Mouse (Mus musculus): Measurements from ENCODE around the gene Slc25a25. TPM values are rescaled to one million over a fixed set of nuclear protein-coding genes. Genes with fewer than 3 reads are reported as not detected.
"Not testable (repeated sequence)": the region's sequence is repeated elsewhere in the genome, so short reads cannot be mapped to it uniquely, and the experiment has no call there.

Gene Slc25a25
- polyA plus RNA-seq (2012; ENCODE audit: insufficient read depth, insufficient read length, missing spikeins): 4.8 and 6.9 TPM in 2 replicates

GRCm38 (mm10) chr2:32450881-32451844 lies at the start of gene Slc25a25:
Gene Slc25a25, minus strand, starts transcription at chr2:32451445.
- peaks cover 31% of the 10 kb centered on the region for H3K4me1 ChIP-seq (ENCODE audit: control insufficient read depth, insufficient read depth, low read length)
- peak within 1 kb of the TSS; percentile 89 for H3K27ac ChIP-seq (ENCODE audit: insufficient read depth, low read depth, low read length)
- H3K4me3 ChIP-seq (ENCODE audit: insufficient read depth, low read length): peak within 1 kb of the TSS; percentile 84
- no peak for TF ChIP-seq CTCF (IDR thresholded peaks at IDR 0.05; ENCODE audit: low read depth, low read length)
- TF ChIP-seq POLR2A (IDR thresholded peaks at IDR 0.05; ENCODE audit: borderline replicate concordance, low read depth, low read length): no peak

GRCm38 (mm10) chr2:32500461-32500860 lies 49.2 kb upstream of the Slc25a25 start:
- H3K4me1 ChIP-seq (ENCODE audit: control insufficient read depth, insufficient read depth, low read length): peaks cover 12% of the 10 kb centered on the region
- H3K4me3 ChIP-seq (ENCODE audit: insufficient read depth, low read length): no peak overlapping the region
- TF ChIP-seq POLR2A (IDR thresholded peaks at IDR 0.05; ENCODE audit: borderline replicate concordance, low read depth, low read length) (no peak), CTCF (IDR thresholded peaks at IDR 0.05; ENCODE audit: low read depth, low read length) (no peak)
- no peak overlapping the region for H3K27ac ChIP-seq (ENCODE audit: insufficient read depth, low read depth, low read length)

GRCm38 (mm10) chr2:32499365-32499764 lies 48.1 kb upstream of the Slc25a25 start:
- no peak for TF ChIP-seq CTCF (IDR thresholded peaks at IDR 0.05; ENCODE audit: low read depth, low read length)
- Histone ChIP-seq H3K4me3 (ENCODE audit: insufficient read depth, low read length) (no peak overlapping the region), H3K4me1 (ENCODE audit: control insufficient read depth, insufficient read depth, low read length) (peaks cover 19% of the 10 kb centered on the region), H3K27ac (ENCODE audit: insufficient read depth, low read depth, low read length) (no peak overlapping the region)

GRCm38 (mm10) chr2:32496190-32496589 lies 44.9 kb upstream of the Slc25a25 start:
- Histone ChIP-seq H3K27ac (ENCODE audit: insufficient read depth, low read depth, low read length) (no peak overlapping the region), H3K4me1 (ENCODE audit: control insufficient read depth, insufficient read depth, low read length) (peaks cover 10% of the 10 kb centered on the region; the same call in 1 of the 2 replicates), H3K4me3 (ENCODE audit: insufficient read depth, low read length) (no peak overlapping the region)
- TF ChIP-seq CTCF (IDR thresholded peaks at IDR 0.05; ENCODE audit: low read depth, low read length): no peak

- Histone ChIP-seq H3K4me1 (ENCODE audit: control insufficient read depth, insufficient read depth, low read length) (peaks cover 10% of the 10 kb centered on the region; the same call in 1 of the 2 replicates), H3K27ac (ENCODE audit: insufficient read depth, low read depth, low read length) (no peak overlapping the region), H3K4me3 (ENCODE audit: insufficient read depth, low read length) (peak overlapping the region; percentile 45)
- TF ChIP-seq CTCF (IDR thresholded peaks at IDR 0.05; ENCODE audit: low read depth, low read length): no peak
- TF ChIP-seq POLR2A (IDR thresholded peaks at IDR 0.05; ENCODE audit: borderline replicate concordance, low read depth, low read length): no peak
These were observed 44.0 kb upstream of the Slc25a25 start for GRCm38 (mm10) chr2:32495185-32495726.

GRCm38 (mm10) chr2:32494522-32494921 lies 43.3 kb upstream of the Slc25a25 start:
- Histone ChIP-seq H3K27ac (ENCODE audit: insufficient read depth, low read depth, low read length) (no peak overlapping the region), H3K4me1 (ENCODE audit: control insufficient read depth, insufficient read depth, low read length) (peaks cover 10% of the 10 kb centered on the region; the same call in 1 of the 2 replicates), H3K4me3 (ENCODE audit: insufficient read depth, low read length) (no peak overlapping the region)
- no peak; the same call in 1 of the 2 replicates for TF ChIP-seq CTCF (IDR thresholded peaks at IDR 0.05; ENCODE audit: low read depth, low read length)
- TF ChIP-seq POLR2A (IDR thresholded peaks at IDR 0.05; ENCODE audit: borderline replicate concordance, low read depth, low read length): no peak

- H3K4me1 ChIP-seq (ENCODE audit: control insufficient read depth, insufficient read depth, low read length): peaks cover 10% of the 10 kb centered on the region; the same call in 1 of the 2 replicates
- no peak overlapping the region for H3K4me3 ChIP-seq (ENCODE audit: insufficient read depth, low read length)
- H3K27ac ChIP-seq (ENCODE audit: insufficient read depth, low read depth, low read length): no peak overlapping the region
- no peak for TF ChIP-seq POLR2A (IDR thresholded peaks at IDR 0.05; ENCODE audit: borderline replicate concordance, low read depth, low read length)
- TF ChIP-seq CTCF (IDR thresholded peaks at IDR 0.05; ENCODE audit: low read depth, low read length): no peak
These were observed 42.1 kb upstream of the Slc25a25 start for GRCm38 (mm10) chr2:32493301-32493701.

GRCm38 (mm10) chr2:32492661-32493060 lies 41.4 kb upstream of the Slc25a25 start:
- TF ChIP-seq POLR2A (IDR thresholded peaks at IDR 0.05; ENCODE audit: borderline replicate concordance, low read depth, low read length) (no peak), CTCF (IDR thresholded peaks at IDR 0.05; ENCODE audit: low read depth, low read length) (no peak)
- H3K4me3 ChIP-seq (ENCODE audit: insufficient read depth, low read length): no peak overlapping the region
- H3K4me1 ChIP-seq (ENCODE audit: control insufficient read depth, insufficient read depth, low read length): peaks cover 10% of the 10 kb centered on the region; the same call in 1 of the 2 replicates
- no peak overlapping the region for H3K27ac ChIP-seq (ENCODE audit: insufficient read depth, low read depth, low read length)

GRCm38 (mm10) chr2:32490730-32491129 lies 39.5 kb upstream of the Slc25a25 start:
- peaks cover 10% of the 10 kb centered on the region; the same call in 1 of the 2 replicates for H3K4me1 ChIP-seq (ENCODE audit: control insufficient read depth, insufficient read depth, low read length)
- H3K4me3 ChIP-seq (ENCODE audit: insufficient read depth, low read length); H3K27ac ChIP-seq (ENCODE audit: insufficient read depth, low read depth, low read length): not testable (repeated sequence)

GRCm38 (mm10) chr2:32488679-32489078 lies 37.4 kb upstream of the Slc25a25 start:
- Histone ChIP-seq H3K4me3 (ENCODE audit: insufficient read depth, low read length) (no peak overlapping the region), H3K27ac (ENCODE audit: insufficient read depth, low read depth, low read length) (no peak overlapping the region), H3K4me1 (ENCODE audit: control insufficient read depth, insufficient read depth, low read length) (no peaks in the 10 kb centered on the region)
- no peak for TF ChIP-seq POLR2A (IDR thresholded peaks at IDR 0.05; ENCODE audit: borderline replicate concordance, low read depth, low read length)
- peak; percentile 97 for TF ChIP-seq CTCF (IDR thresholded peaks at IDR 0.05; ENCODE audit: low read depth, low read length)

Measured in bone marrow macrophage, adult 2 months (primary cell).